Mouse (Mus musculus) stomach, embryonic 15.5 days (tissue): ENCODE data around the gene Sult6b2. TPM values are rescaled to one million over a fixed set of nuclear protein-coding genes. Genes with fewer than 3 reads are reported as not detected.

Source experiments
- ATAC-seq: fragments of 200-750 bp; cut with Nextera tagmentation; 2 replicates; pipeline ENCODE4 v1.8.0; 2017; ENCODE audit warnings: low read depth, moderate number of reproducible peaks, moderate TSS enrichment; ENCODE audit not compliant: insufficient read depth, low FRiP score
- H3K27ac ChIP-seq: fragments of 300-500 bp; sonication (generic); 2 replicates; pipeline ENCODE4 v1.5.1; 2015; ENCODE audit warnings: mild to moderate bottlenecking, inconsistent platforms
- H3K27me3 ChIP-seq: fragments of 300-500 bp; sonication (generic); replicated peaks from 2 replicates; pipeline ENCODE4 v1.6.1; 2015; ENCODE audit warnings: inconsistent platforms
- H3K36me3 ChIP-seq: fragments of 300-500 bp; sonication (generic); 2 replicates; pipeline ENCODE4 v1.6.1; 2015; ENCODE audit warnings: inconsistent platforms
- H3K4me1 ChIP-seq: fragments of 300-500 bp; sonication (generic); 2 replicates; pipeline ENCODE4 v1.6.1; 2015; ENCODE audit warnings: inconsistent platforms
- H3K4me2 ChIP-seq: fragments of 300-500 bp; sonication (generic); 2 replicates; pipeline ENCODE4 v1.6.1; 2015; ENCODE audit warnings: mild to moderate bottlenecking, inconsistent platforms
- H3K4me3 ChIP-seq: fragments of 300-500 bp; sonication (generic); replicated peaks from 2 replicates; pipeline ENCODE4 v1.5.1; 2015; ENCODE audit warnings: inconsistent platforms
- H3K9ac ChIP-seq: fragments of 300-500 bp; sonication (generic); 2 replicates; pipeline ENCODE4 v1.6.1; 2015; ENCODE audit warnings: inconsistent platforms
- H3K9me3 ChIP-seq: fragments of 300-500 bp; sonication (generic); 2 replicates; pipeline ENCODE4 v1.6.1; 2016; ENCODE audit warnings: inconsistent platforms
- WGBS: fragments of 180-500 bp; shearing (Covaris S2); methylation state at CpG from one replicate; pipeline ENCODE4 v1.1.7; 2015; 5-methylcytosine and 5-hydroxymethylcytosine counted together
- polyA plus RNA-seq: library from polyadenylated mRNA; unstranded; fragments of >200 nt; fragmentation: Nextera tagmentation; extraction: Ambion mirVana; gene quantifications from 2 replicates; pipeline ENCODE4 v1.2.1, GENCODE M21; 2015

Gene Sult6b2
- polyA plus RNA-seq, 1 experiment from 2014 or later: 0.54 TPM

GRCm38 (mm10) chr6:142831706-142832105 lies 27.4 kb upstream of the Sult6b2 start:
- H3K9me3 ChIP-seq: no peaks in the 10 kb centered on the region
- H3K9ac ChIP-seq: no peak overlapping the region
- H3K4me1 ChIP-seq: 0 out of 2 replicates have a peak, but pooled peaks cover 3% of the 10 kb centered on the region
- 75% methylated on average over 3 of the region's 3 CpGs for WGBS
- no peak overlapping the region for H3K4me3 ChIP-seq
- H3K27me3 ChIP-seq: no peaks in the 10 kb centered on the region
- H3K4me2 ChIP-seq: no peak overlapping the region
- no peaks in the 10 kb centered on the region for H3K36me3 ChIP-seq
- H3K27ac ChIP-seq: no peak overlapping the region
- no peak for ATAC-seq

- peak; percentile 63; the same call in 1 of the 2 replicates for ATAC-seq
- Histone ChIP-seq H3K27me3 (no peaks in the 10 kb centered on the region), H3K36me3 (no peaks in the 10 kb centered on the region), H3K9ac (no peak overlapping the region), H3K9me3 (no peaks in the 10 kb centered on the region), H3K27ac (no peak overlapping the region), H3K4me2 (no peak overlapping the region), H3K4me3 (no peak overlapping the region), H3K4me1 (0 out of 2 replicates have a peak, but pooled peaks cover 3% of the 10 kb centered on the region)
- WGBS: 17% methylated on average over 8 of the region's 8 CpGs
Observed at GRCm38 (mm10) chr6:142831243-142831642, 26.9 kb upstream of the Sult6b2 start.

- Histone ChIP-seq H3K4me2 (no peak overlapping the region), H3K4me3 (no peak overlapping the region), H3K9me3 (no peaks in the 10 kb centered on the region), H3K27me3 (no peaks in the 10 kb centered on the region), H3K9ac (no peak overlapping the region), H3K4me1 (0 out of 2 replicates have a peak, but pooled peaks cover 3% of the 10 kb centered on the region), H3K36me3 (no peaks in the 10 kb centered on the region), H3K27ac (no peak overlapping the region)
- 87% methylated on average over 3 of the region's 3 CpGs for WGBS
- no peak for ATAC-seq
Observed at GRCm38 (mm10) chr6:142830221-142830620, 25.9 kb upstream of the Sult6b2 start.

- 78% methylated on average over 5 of the region's 5 CpGs for WGBS
- Histone ChIP-seq H3K9ac (no peak overlapping the region), H3K9me3 (no peaks in the 10 kb centered on the region), H3K36me3 (no peaks in the 10 kb centered on the region), H3K27ac (no peak overlapping the region), H3K4me3 (no peak overlapping the region), H3K27me3 (no peaks in the 10 kb centered on the region), H3K4me1 (no peaks in the 10 kb centered on the region), H3K4me2 (no peak overlapping the region)
- no peak for ATAC-seq
Observed at GRCm38 (mm10) chr6:142825449-142825848, 21.1 kb upstream of the Sult6b2 start.

DNA sequence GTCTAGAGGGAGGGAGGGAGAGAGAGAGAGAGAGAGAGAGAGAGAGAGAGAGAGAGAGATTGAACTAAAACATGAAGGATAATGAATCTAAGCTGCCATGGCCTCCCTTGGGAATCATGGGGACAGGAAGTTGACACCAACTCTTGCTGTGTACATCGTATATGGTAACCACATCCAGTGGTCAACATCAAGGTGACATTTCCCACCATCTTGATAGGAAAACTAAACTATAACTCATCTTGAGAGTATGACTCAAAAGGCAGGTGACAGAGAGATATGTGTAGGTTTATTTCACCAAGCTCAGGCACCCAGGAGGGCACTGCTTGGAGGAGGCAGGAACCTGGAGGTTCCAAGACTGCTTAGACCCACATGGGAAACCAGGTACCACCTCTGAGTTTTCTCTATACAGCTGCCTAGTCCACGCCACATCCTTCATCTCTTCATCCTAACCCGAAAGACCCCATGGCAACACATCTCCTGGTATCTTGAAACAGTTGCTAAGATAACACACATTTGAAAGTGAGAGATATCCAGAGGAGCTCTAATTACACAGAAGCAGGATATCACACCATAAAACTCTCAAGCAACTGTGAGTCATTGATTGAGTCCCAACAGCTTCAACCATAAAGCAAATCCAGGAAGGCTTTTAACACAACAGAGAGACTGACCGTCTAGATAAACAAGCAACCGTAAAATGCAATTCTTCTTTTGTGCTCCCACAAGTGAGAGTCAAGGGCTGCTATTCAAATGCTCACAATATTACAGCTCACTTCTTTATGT lies 18.9 kb upstream of the Sult6b2 start:
- H3K9ac ChIP-seq: no peak overlapping the region
- no peak for ATAC-seq
- no peak overlapping the region for H3K27ac ChIP-seq
- no peaks in the 10 kb centered on the region for H3K36me3 ChIP-seq
- WGBS: 60% methylated on average over 5 of the region's 5 CpGs
- no peaks in the 10 kb centered on the region for H3K4me1 ChIP-seq
- no peaks in the 10 kb centered on the region for H3K27me3 ChIP-seq
- no peak overlapping the region for H3K4me3 ChIP-seq
- no peak overlapping the region for H3K4me2 ChIP-seq
- no peaks in the 10 kb centered on the region for H3K9me3 ChIP-seq

- no peaks in the 10 kb centered on the region for H3K4me1 ChIP-seq
- H3K4me2 ChIP-seq: no peak overlapping the region
- ATAC-seq: no peak
- WGBS: 96% methylated on average over 10 of the region's 10 CpGs
- H3K9me3 ChIP-seq: no peaks in the 10 kb centered on the region
- H3K36me3 ChIP-seq: no peaks in the 10 kb centered on the region
- H3K27ac ChIP-seq: no peak overlapping the region
- H3K27me3 ChIP-seq: no peaks in the 10 kb centered on the region; the same call in 1 of the 2 replicates
- no peak overlapping the region for H3K4me3 ChIP-seq
- no peak overlapping the region for H3K9ac ChIP-seq
Observed at GRCm38 (mm10) chr6:142818306-142818705, 14.0 kb upstream of the Sult6b2 start.

DNA sequence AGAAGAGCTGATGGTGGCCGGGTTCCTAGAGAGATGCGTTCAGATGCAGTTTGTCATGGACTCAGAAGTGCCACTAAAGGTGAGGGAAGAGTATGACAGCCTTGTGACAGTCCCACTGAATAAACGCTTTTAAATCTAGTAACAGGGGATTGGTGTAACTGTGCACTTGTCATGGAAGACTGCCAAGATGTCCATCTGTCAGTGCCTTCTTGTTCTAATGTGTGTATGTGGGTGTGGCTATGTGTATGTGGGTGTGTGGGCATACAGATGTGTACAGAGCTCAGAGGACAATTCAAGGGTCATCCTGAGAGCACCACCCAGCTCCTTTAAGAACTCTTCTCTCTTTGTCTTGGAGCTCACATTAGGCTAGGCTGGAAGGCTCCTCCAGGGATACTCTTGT lies 11.2 kb upstream of the Sult6b2 start:
- ATAC-seq: no peak
- Histone ChIP-seq H3K9ac (no peak overlapping the region), H3K4me2 (no peak overlapping the region), H3K27me3 (no peaks in the 10 kb centered on the region; the same call in 1 of the 2 replicates), H3K9me3 (no peaks in the 10 kb centered on the region), H3K27ac (no peak overlapping the region), H3K4me3 (no peak overlapping the region), H3K4me1 (no peaks in the 10 kb centered on the region), H3K36me3 (no peaks in the 10 kb centered on the region)
- WGBS: 82% methylated on average over 3 of the region's 3 CpGs

- Histone ChIP-seq H3K27ac (no peak overlapping the region), H3K9ac (no peak overlapping the region)
Observed at GRCm38 (mm10) chr6:142814495-142814921, 10.2 kb upstream of the Sult6b2 start.

GRCm38 (mm10) chr6:142814011-142814410 lies 9.7 kb upstream of the Sult6b2 start:
- H3K9me3 ChIP-seq: no peaks in the 10 kb centered on the region
- no peak overlapping the region for H3K27ac ChIP-seq
- peak overlapping the region; percentile 71 for H3K4me2 ChIP-seq
- H3K4me3 ChIP-seq: peak overlapping the region; percentile 41
- no peak; the same call in 1 of the 2 replicates for ATAC-seq
- H3K27me3 ChIP-seq: no peaks in the 10 kb centered on the region; the same call in 1 of the 2 replicates
- H3K4me1 ChIP-seq: no peaks in the 10 kb centered on the region
- H3K36me3 ChIP-seq: no peaks in the 10 kb centered on the region
- 48% methylated on average over 10 of the region's 10 CpGs for WGBS
- no peak overlapping the region for H3K9ac ChIP-seq

More at GRCm38 (mm10) chr6:142814495-142814921, 10.2 kb upstream of the Sult6b2 start:
- Histone ChIP-seq H3K27me3 (no peaks in the 10 kb centered on the region; the same call in 1 of the 2 replicates), H3K4me3 (peak overlapping the region; percentile 41), H3K4me2 (peak overlapping the region; percentile 71), H3K9me3 (no peaks in the 10 kb centered on the region), H3K36me3 (no peaks in the 10 kb centered on the region), H3K4me1 (no peaks in the 10 kb centered on the region)
- no peak; the same call in 1 of the 2 replicates for ATAC-seq
- 5% methylated on average over 15 of the region's 15 CpGs for WGBS

GRCm38 (mm10) chr6:142812969-142813368 lies 8.7 kb upstream of the Sult6b2 start:
- no peaks in the 10 kb centered on the region; the same call in 1 of the 2 replicates for H3K27me3 ChIP-seq
- H3K27ac ChIP-seq: no peak overlapping the region
- H3K4me2 ChIP-seq: no peak overlapping the region
- H3K4me3 ChIP-seq: no peak overlapping the region
- H3K36me3 ChIP-seq: no peaks in the 10 kb centered on the region
- ATAC-seq: no peak
- WGBS: 74% methylated on average over 5 of the region's 5 CpGs
- H3K9me3 ChIP-seq: no peaks in the 10 kb centered on the region
- no peak overlapping the region for H3K9ac ChIP-seq
- no peaks in the 10 kb centered on the region for H3K4me1 ChIP-seq

- H3K9ac ChIP-seq: no peak overlapping the region
- 68% methylated on average over 6 of the region's 6 CpGs for WGBS
- ATAC-seq: no peak
- H3K4me2 ChIP-seq: no peak overlapping the region
- H3K4me3 ChIP-seq: no peak overlapping the region
- no peaks in the 10 kb centered on the region for H3K27me3 ChIP-seq
- H3K4me1 ChIP-seq: no peaks in the 10 kb centered on the region
- H3K27ac ChIP-seq: no peak overlapping the region
- H3K36me3 ChIP-seq: no peaks in the 10 kb centered on the region
- H3K9me3 ChIP-seq: no peaks in the 10 kb centered on the region
Observed at GRCm38 (mm10) chr6:142810239-142810638, 5.9 kb upstream of the Sult6b2 start.

DNA sequence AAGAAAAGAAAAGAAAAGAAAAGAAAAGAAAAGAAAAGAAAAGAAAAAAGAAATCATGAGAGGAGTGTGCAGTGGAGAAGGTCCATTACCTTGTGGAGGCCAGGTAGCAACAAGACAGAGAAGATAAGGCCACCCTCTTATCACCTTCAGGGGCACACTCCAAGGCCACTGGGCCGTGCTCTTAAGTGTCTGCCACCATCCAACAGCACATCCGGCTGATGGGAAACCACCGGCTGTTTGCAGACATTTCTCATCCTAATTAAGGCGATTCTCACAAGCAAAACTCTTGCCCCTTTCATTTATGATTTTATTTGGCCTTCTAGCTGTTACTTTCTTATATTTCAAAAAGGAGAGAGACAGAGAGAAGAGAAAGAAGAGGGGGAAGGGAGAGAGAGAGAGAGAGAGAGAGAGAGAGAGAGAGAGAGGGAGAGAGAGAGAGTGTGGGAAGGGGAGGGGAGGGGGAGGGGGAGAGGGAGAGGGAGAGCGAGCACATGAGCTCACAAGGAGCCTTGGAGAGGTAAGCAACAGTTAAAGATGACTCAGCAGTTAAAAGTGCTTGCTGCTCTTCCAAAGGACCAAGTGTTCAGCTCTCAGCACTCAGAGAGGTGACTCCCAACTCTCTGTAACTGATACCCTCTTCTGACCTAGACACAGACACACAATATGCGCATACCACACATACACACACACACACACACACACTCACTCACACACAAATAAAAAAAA lies 5.2 kb upstream of the Sult6b2 start:
- Histone ChIP-seq H3K9ac (no peak overlapping the region), H3K9me3 (no peaks in the 10 kb centered on the region), H3K4me2 (no peak overlapping the region), H3K27ac (no peak overlapping the region), H3K4me3 (no peak overlapping the region), H3K4me1 (no peaks in the 10 kb centered on the region), H3K36me3 (no peaks in the 10 kb centered on the region), H3K27me3 (no peaks in the 10 kb centered on the region)
- no peak for ATAC-seq
- WGBS: 30% methylated on average over 6 of the region's 6 CpGs
